Mouse (Mus musculus): ENCODE measurements at regions not wholly inside any gene's neighbourhood (a gene's known extent, or its start where the extent isn't known, plus 50 kb on each side); places are given as distances from the start of the nearest gene placed in this dataset.

DNA sequence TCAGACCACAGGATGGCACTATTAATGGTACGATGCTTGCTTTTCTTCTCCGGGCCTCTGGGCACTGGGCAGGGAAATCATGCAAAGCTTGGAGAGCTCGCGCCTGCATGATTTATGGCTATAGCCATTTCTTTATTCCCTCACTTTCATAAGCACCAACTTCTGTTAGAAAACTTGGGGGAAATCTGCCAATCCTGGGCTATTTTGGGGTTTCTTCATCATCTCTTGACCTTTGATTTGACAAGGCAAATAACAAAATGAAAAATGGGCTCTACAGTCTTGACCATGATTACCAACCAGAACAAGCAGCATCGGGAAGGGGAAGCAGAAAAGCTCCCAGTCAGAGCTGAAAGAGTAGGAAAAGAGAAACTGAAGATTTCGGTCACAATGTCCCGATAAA lies 57.1 kb upstream of the Fbxl4 start:
- DNase-seq = no peak

GRCm38 (mm10) chr4:22301148-22301942 lies 56.0 kb upstream of the Fbxl4 start:
- peak in 1 of 2 experiments; percentile 9 for DNase-seq

GRCm38 (mm10) chr4:22301943-22302215 lies 55.5 kb upstream of the Fbxl4 start:
- no peak for DNase-seq

DNA sequence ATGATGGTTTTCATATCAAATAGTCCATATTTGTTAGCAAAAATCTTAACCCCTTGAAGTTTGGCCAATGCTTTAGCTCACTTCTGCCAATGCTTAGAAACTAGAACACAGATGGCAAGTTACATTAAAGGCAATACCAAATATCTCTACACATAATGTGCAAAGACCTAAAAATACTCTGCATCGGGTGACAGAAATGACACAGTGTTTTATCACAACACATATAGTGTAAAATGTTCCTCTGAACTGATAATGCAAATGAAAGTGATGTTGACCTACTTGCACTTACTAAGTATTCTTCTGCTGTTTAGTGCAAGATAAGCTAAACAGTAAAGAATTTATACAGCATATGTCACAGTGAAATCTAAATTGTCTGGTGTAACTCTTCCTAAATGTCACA lies 55.1 kb upstream of the Fbxl4 start:
- no peak for DNase-seq
